Mouse (Mus musculus) megakaryocyte, adult 5-6 weeks (primary cell): ENCODE measurements around the gene Cd59a. TPM values are rescaled to one million over a fixed set of nuclear protein-coding genes. Genes with fewer than 3 reads are reported as not detected.
A peak's percentile ranks its signal among the peaks of the same experiment; 100 is the strongest.
"Not testable (repeated sequence)": the region's sequence is repeated elsewhere in the genome, so short reads cannot be mapped to it uniquely, and the experiment has no call there.

ENCODE experiments used
- ATAC-seq: 2 replicates; pipeline ENCODE4 v1.8.0; 2016; ENCODE audit warnings: mild to moderate bottlenecking, inconsistent platforms; ENCODE audit not compliant: poor library complexity, severe bottlenecking
- total RNA-seq, 2 experiments: library from RNA; stranded (forward) in 1 of 2; stranded (reverse) in 1 of 2; fragments of 153-499, 151-499 nt in 1 of 2; fragments of 221-1000, 200-1000 nt in 1 of 2; gene quantifications; 2 replicates each; pipeline versions ENCODE4 v1.2.3 to v1.2.4; 2015 to 2017

Cd59a gene
- total RNA-seq (2015) (0.13 and 1.8 TPM in 2 replicates), total RNA-seq (2017) (0.15 and 1.2 TPM in 2 replicates)

- peak; percentile 81 for ATAC-seq
These were observed at the start of gene Cd59a for GRCm38 (mm10) chr2:104095741-104096213. Gene Cd59a (plus strand): TSS chr2:104095801.

GRCm38 (mm10) chr2:104058381-104058780 is 37.2 kb upstream of the Cd59a start:
- no peak for ATAC-seq

GRCm38 (mm10) chr2:104058954-104059353 is 36.6 kb upstream of the Cd59a start:
- ATAC-seq, result no peak

- ATAC-seq, result no peak
These were observed 35.8 kb upstream of the Cd59a start for GRCm38 (mm10) chr2:104059786-104060185.

- no peak for ATAC-seq
These were observed 34.6 kb upstream of the Cd59a start for GRCm38 (mm10) chr2:104060996-104061395.

GRCm38 (mm10) chr2:104062665-104063064 is 32.9 kb upstream of the Cd59a start:
- ATAC-seq, result no peak

- no peak for ATAC-seq
These were observed 31.4 kb upstream of the Cd59a start for GRCm38 (mm10) chr2:104064152-104064551.

GRCm38 (mm10) chr2:104065526-104065925 is 30.1 kb upstream of the Cd59a start, which contains the start of gene Gm10912:
Gene Gm10912 (plus strand): TSS chr2:104065826.
- ATAC-seq, result not testable (repeated sequence)

- ATAC-seq, result not testable (repeated sequence)
These were observed 27.2 kb upstream of the Cd59a start, which contains the start of gene Gm10799 for GRCm38 (mm10) chr2:104068450-104068849. Gene Gm10799 (minus strand): TSS chr2:104068550.

GRCm38 (mm10) chr2:104069704-104070185 is 25.9 kb upstream of the Cd59a start, which contains the start of gene Cd59b:
Gene Cd59b (plus strand): TSS chr2:104069849.
- peak; percentile 94 for ATAC-seq

GRCm38 (mm10) chr2:104078285-104078684 is 17.3 kb upstream of the Cd59a start:
- peak; percentile 43 for ATAC-seq

- not testable (repeated sequence) for ATAC-seq
These were observed 14.1 kb upstream of the Cd59a start for GRCm38 (mm10) chr2:104081436-104082050.

- no peak for ATAC-seq
These were observed 13.1 kb upstream of the Cd59a start for GRCm38 (mm10) chr2:104082474-104082873.

- ATAC-seq, result not testable (repeated sequence)
These were observed 11.6 kb upstream of the Cd59a start for GRCm38 (mm10) chr2:104084027-104084426.

GRCm38 (mm10) chr2:104087562-104087961 is 8.0 kb upstream of the Cd59a start:
- ATAC-seq, result not testable (repeated sequence)

- no peak for ATAC-seq
These were observed 2.3 kb upstream of the Cd59a start for GRCm38 (mm10) chr2:104093305-104093704.

GRCm38 (mm10) chr2:104096256-104096655 is 655 bp downstream of the Cd59a start:
- ATAC-seq, result no peak

- not testable (repeated sequence) for ATAC-seq
These were observed 1.2 kb downstream of the Cd59a start for GRCm38 (mm10) chr2:104096796-104097195.

GRCm38 (mm10) chr2:104097396-104097795 is 1.8 kb downstream of the Cd59a start:
- not testable (repeated sequence) for ATAC-seq

- ATAC-seq, result peak; percentile 39
These were observed 3.1 kb downstream of the Cd59a start for GRCm38 (mm10) chr2:104098529-104099230.

GRCm38 (mm10) chr2:104099231-104099585 is 3.6 kb downstream of the Cd59a start:
- no peak for ATAC-seq

- ATAC-seq, result no peak
These were observed 4.3 kb downstream of the Cd59a start for GRCm38 (mm10) chr2:104099946-104100345.
